Mouse (Mus musculus): Measurements from ENCODE around the gene Thoc5.
A peak's percentile ranks its signal among the peaks of the same experiment; 100 is the strongest.

DNA sequence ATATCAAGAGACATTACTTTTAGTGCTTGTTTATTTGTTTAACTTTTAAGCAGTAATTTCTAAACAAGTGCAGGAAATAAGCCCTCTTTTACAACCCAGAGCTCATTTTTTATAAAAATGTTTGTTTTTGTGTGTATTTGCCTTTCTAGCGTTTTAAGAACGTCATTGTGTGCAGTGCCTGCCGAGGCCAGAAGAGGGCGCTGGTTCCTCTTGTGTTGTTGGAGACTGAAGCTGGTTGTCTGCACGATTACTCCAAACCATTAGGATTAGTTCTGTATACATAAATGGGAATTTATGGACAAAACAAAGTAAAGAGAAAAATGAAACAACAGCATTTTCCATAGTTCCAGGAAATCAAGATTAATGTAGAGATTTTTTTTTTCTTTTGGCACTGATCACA lies 5.3 kb downstream of the Thoc5 start:
- TF ChIP-seq CTCF (IDR thresholded peaks at IDR 0.05; ENCODE audit: low read depth) (peak; percentile 69), EP300 (IDR thresholded peaks at IDR 0.05; ENCODE audit: low read depth) (no peak)

Measured in liver, embryonic 14.5 days (tissue).